Mouse (Mus musculus) spleen, postnatal 14 days (tissue): ENCODE measurements around the gene Glp2r.

Source experiments
- DNase-seq, 2 experiments: peaks; one replicate each; pipeline ENCODE4 v3.0.0; 2021 to 2022; ENCODE audit warnings: low spot score in 2 of 2

Glp2r gene

DNA sequence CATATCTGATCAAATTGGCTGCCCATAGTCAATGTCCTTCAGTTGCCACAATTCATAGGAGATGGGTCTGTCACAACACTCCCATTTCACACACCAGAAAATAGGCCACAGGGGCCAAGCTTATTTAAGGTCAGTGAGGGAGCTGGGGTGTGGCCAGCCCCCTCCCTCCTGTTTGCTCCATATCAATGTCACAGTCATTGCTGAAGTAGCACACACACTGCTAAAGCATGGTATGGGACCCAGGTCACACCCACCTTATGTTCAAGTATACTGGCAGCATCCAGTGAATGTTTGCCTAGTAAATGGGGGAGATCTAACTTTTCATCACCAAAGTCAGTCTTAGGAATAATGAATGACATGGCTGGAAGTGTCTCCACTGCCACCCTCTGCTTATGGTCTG lies 42.2 kb downstream of the Glp2r start:
- DNase-seq = no peak

DNA sequence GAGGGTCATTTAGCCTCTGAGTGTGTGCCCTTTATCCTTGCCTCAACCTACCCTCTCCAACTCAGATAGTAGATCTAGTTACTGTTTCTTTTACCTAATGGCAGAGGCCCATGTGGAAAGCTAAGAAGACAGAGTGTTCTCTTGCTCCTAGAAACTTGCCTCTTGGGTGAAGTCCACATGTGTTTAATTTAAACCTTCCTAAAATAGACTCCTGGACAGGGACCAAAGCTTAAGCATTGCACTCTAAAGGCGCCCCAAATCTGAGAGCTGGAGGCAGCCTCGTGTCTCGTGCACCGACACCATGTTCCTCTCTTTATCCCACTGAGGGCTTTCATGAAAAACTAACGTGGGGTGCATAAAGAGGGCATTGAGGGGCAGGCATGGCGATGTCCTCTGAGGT lies 43.9 kb downstream of the Glp2r start:
- DNase-seq = no peak

GRCm38 (mm10) chr11:67723231-67724013 lies 47.5 kb downstream of the Glp2r start:
- DNase-seq = no peak

GRCm38 (mm10) chr11:67722399-67723156 lies 48.4 kb downstream of the Glp2r start:
- DNase-seq = no peak

DNA sequence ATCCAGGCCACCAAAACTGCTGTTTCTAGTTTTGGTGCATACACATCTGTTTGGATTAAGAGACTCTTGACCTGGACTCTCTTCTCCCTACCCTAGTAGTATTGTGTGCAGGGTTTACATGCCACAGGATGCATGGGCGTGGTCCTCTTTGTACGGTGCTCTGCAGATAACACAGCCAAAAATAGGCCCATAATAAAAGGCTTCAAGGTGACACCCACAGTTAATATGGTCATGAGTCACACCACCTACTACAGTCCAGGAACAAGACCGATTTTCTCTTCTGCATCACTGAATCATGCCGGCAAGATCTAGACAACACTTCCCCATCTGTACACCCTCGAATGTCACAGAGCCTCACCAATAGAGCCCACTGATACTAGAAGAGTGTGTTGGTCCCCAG lies 49.5 kb downstream of the Glp2r start:
- DNase-seq = no peak

DNA sequence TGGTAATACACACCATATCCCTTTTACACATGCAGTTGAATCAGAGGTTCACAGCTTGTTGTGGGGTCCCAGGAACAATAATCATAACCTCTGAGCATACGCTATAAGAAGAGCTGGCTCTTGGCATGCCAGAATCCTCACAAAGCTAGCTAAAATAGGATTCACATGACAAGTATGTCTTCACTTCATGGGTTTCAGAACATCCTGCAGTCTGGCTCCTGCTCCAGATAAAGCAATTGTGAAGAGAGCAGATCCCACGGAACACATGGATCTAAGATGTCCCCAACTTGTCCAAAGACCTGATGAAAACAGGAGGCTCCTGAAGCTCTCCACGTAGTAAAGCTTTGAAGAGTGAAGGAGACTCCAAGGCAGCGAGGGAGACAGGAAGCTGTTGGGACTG lies 55.6 kb downstream of the Glp2r start:
- DNase-seq = no peak

DNA sequence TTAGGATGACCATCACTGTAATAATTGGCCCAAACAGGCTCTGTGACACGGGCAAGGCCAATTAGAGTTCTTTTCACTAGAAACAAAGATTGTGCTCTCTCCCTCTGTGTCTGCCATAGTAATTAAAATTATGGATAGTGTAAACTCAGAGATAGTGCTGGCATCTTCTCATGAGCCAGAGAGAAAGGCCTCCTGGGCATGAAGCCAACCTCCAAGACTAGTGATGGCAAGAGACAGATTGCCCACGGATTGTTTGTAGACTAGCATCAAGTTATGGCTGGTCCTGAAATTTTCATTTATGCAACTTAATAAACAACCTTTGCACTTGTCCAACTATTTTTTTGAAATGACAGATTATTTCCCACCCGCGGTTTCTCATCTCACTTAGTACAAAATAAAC lies 58.0 kb downstream of the Glp2r start:
- no peak for DNase-seq

GRCm38 (mm10) chr11:67694703-67695376 lies 76.1 kb downstream of the Glp2r start, which contains the start of gene Rcvrn:
TSS of gene Rcvrn (plus strand) at chr11:67695326.
- DNase-seq = no peak

DNA sequence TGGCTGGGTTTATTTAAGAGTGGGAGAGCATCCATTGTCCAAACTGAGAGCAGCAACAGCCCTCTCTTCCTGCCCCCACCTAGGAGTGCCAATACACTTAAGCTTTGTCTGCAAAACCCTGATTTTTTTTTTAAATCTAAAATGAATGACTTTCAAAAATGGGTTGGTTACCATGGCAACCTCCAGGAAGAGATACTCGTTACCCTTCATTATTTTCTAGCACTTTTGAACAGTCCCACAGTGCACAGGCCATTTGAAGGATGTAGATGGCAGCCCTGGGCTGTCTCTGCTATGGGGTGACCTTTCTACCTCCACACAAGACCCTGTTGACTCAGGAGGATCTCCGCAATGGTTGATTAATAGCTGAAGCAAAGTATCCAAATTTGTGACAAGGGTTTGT lies 84.8 kb downstream of the Glp2r start:
- no peak for DNase-seq

DNA sequence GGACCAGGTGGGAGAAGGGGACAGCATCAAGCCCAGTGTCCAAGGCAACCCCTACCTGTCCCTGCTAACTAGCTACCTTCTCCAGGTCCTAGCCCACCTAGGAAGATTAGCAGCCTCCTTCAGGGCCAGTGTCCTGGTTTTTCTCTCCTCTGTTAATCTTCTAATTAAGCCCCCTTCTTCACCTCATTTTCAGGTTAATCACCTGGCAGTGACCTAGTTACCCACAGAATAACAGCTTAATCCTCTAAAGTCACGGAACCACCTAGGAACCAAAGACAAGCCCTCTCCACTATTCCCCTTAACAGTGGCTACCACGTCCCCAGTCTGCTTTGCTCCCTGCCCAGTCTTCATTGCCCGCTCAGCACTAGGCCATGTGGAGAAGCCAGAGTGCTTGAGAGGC lies 89.1 kb downstream of the Glp2r start:
- no peak for DNase-seq

- DNase-seq = no peak
Measured at GRCm38 (mm10) chr11:67679930-67680329, 91.0 kb downstream of the Glp2r start.

- DNase-seq = no peak
Measured at GRCm38 (mm10) chr11:67679300-67679699, 91.7 kb downstream of the Glp2r start.

- no peak for DNase-seq
Measured at GRCm38 (mm10) chr11:67675562-67676540, 95.1 kb downstream of the Glp2r start.

- no peak for DNase-seq
Measured at GRCm38 (mm10) chr11:67672140-67672539, 98.8 kb downstream of the Glp2r start.

DNA sequence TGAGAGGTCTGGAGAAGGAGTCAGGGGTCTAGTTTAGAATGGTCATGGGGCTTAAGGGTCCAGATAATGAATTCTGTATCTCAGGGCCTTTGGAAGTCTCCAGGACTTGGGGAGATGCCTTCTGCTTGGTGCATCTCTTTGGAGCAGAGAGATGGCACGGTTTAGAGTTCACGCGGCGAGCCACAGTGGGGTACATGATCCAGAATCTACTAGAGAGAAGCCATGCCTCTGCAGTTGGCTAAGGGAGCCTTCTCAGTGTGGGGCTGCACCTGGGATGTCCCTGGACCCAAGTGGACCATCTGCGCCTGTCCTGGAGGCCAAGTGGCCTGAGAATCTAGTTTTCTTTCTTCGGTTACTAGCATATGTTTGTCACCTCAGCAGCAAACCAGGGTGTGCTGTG lies 100.9 kb downstream of the Glp2r start:
- no peak for DNase-seq

GRCm38 (mm10) chr11:67668460-67669007 lies 102.4 kb downstream of the Glp2r start:
- DNase-seq = no peak

GRCm38 (mm10) chr11:67667531-67668332 lies 103.2 kb downstream of the Glp2r start:
- no peak for DNase-seq

DNA sequence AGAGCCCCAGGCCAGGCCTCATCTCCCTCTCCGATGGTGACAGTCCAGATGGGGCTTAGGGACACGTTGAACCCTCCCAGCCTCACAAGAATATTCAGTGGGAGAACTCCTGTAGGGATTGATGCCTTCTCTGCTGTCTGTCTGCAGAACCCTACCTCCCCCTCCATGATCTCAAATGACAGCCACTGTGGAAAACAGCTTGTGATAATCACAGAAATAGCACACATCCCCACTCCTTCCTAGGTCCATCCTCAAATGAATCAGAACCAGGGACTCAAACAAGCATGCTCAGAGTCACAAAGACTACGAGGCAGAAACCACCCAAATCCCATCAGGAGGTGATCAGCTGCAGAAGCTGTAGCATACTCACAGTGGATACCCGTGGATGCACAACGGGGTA lies 104.8 kb downstream of the Glp2r start:
- DNase-seq = no peak

DNA sequence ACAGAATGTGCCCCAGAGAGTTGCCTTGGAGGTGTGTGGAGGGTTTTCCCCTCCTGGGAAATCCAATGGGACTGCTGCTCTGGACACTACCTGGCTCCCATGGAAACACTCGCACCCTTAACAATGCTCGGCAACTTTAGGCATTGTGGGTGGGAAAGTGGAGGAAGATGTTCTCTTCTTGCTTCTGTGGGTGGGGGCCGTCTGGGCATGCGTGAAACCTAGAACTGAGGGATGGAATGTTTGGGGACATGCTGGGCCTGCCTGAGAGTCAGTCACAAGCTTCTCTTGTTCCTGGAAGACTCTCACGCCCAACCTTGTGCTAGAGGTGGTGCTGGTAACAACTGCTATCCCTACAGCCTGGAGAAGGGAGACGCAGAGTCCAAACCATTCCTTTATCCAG lies 106.0 kb downstream of the Glp2r start:
- DNase-seq = no peak

DNA sequence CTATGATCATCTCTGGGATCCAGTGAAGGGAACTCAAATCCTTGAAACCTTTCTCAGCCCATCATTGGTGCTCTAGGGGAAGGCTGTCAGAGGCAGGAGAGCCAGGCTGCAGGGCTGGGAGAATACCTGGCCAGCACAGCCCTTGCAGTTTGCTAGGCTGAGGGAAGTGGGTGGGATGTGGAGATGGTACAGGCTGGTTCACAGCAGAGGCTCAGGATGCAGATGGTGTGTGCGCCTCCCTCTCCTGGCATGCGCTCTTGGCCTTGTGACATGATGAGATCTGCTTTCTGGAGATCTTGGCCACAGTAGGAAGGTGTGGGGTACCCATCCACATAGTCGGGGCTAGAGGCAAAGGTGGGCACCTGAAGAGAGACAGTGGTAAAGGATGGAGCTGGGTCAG lies 106.7 kb downstream of the Glp2r start:
- no peak for DNase-seq
